Mouse (Mus musculus): ENCODE results near the gene Timm29. TPM values are rescaled to one million over a fixed set of nuclear protein-coding genes. Genes with fewer than 3 reads are reported as not detected.

The Timm29 gene
- polyA plus RNA-seq, 1 experiment from 2014 or later = 35.2 TPM

- H3K27me3 ChIP-seq (replicated peaks; ENCODE audit: control insufficient read depth, insufficient read depth, low read length) = no peaks in the 10 kb centered on the region
- no peak for DNase-seq (ENCODE audit: low spot score)
- no peak for ATAC-seq (replicated peaks; ENCODE audit: low FRiP score)
- H3K4me3 ChIP-seq (ENCODE audit: low read depth, low read length) = no peak overlapping the region
- H3K9me3 ChIP-seq (ENCODE audit: control insufficient read depth, low read length) = no peaks in the 10 kb centered on the region
- H3K4me2 ChIP-seq = no peak overlapping the region; the same call in 1 of the 2 replicates
- H3K4me1 ChIP-seq (replicated peaks; ENCODE audit: control insufficient read depth, insufficient read depth, low read length) = no peaks in the 10 kb centered on the region
- H3K27ac ChIP-seq (ENCODE audit: low read depth, low read length) = no peak overlapping the region
- WGBS = 86% methylated on average over 3 of the region's 3 CpGs
- H3K9ac ChIP-seq (ENCODE audit: low read depth, low read length) = no peak overlapping the region
- peaks cover 47% of the 10 kb centered on the region for H3K36me3 ChIP-seq (ENCODE audit: control insufficient read depth, insufficient read depth, low read length)
These were observed 40.6 kb downstream of the Timm29 start for GRCm38 (mm10) chr9:21633106-21633505.

- no peak overlapping the region for H3K4me2 ChIP-seq
- 88% methylated on average over 7 of the region's 7 CpGs for WGBS
- H3K27me3 ChIP-seq (replicated peaks; ENCODE audit: control insufficient read depth, insufficient read depth, low read length) = no peaks in the 10 kb centered on the region
- no peak for ATAC-seq (replicated peaks; ENCODE audit: low FRiP score)
- H3K4me1 ChIP-seq (replicated peaks; ENCODE audit: control insufficient read depth, insufficient read depth, low read length) = no peaks in the 10 kb centered on the region
- peaks cover 71% of the 10 kb centered on the region for H3K36me3 ChIP-seq (ENCODE audit: control insufficient read depth, insufficient read depth, low read length)
- DNase-seq (ENCODE audit: low spot score) = no peak
- no peaks in the 10 kb centered on the region for H3K9me3 ChIP-seq (ENCODE audit: control insufficient read depth, low read length)
- no peak overlapping the region for H3K9ac ChIP-seq (ENCODE audit: low read depth, low read length)
- H3K4me3 ChIP-seq (ENCODE audit: low read depth, low read length) = no peak overlapping the region
- H3K27ac ChIP-seq (ENCODE audit: low read depth, low read length) = no peak overlapping the region
These were observed 43.1 kb downstream of the Timm29 start for GRCm38 (mm10) chr9:21635639-21636038.

GRCm38 (mm10) chr9:21639031-21639430 lies 46.5 kb downstream of the Timm29 start:
- no peak overlapping the region for H3K4me2 ChIP-seq
- WGBS = 96% methylated on average over 11 of the region's 11 CpGs
- no peak overlapping the region for H3K27ac ChIP-seq (ENCODE audit: low read depth, low read length)
- peaks cover 90% of the 10 kb centered on the region for H3K36me3 ChIP-seq (ENCODE audit: control insufficient read depth, insufficient read depth, low read length)
- DNase-seq (ENCODE audit: low spot score) (no peak), ATAC-seq (replicated peaks; ENCODE audit: low FRiP score) (no peak)
- H3K4me3 ChIP-seq (ENCODE audit: low read depth, low read length) = no peak overlapping the region
- no peaks in the 10 kb centered on the region for H3K4me1 ChIP-seq (replicated peaks; ENCODE audit: control insufficient read depth, insufficient read depth, low read length)
- H3K27me3 ChIP-seq (replicated peaks; ENCODE audit: control insufficient read depth, insufficient read depth, low read length) = no peaks in the 10 kb centered on the region
- no peaks in the 10 kb centered on the region for H3K9me3 ChIP-seq (ENCODE audit: control insufficient read depth, low read length)
- no peak overlapping the region for H3K9ac ChIP-seq (ENCODE audit: low read depth, low read length)

MicroRNA genes within 50 kb of the gene (microRNA counts, 519-probe panel; counts per million panel counts)
- microRNA mmu-miR-1946b = not detected

Small RNA genes within 50 kb of the gene (microRNA-seq; reads per million reads assigned to microRNA genes)
- gene Mir1946b (ENCODE audit: borderline number of aligned reads) = not detected

Other genes with a start within 250 kb of the Timm29 start
- gene Ilf3, start 224.9 kb upstream of the Timm29 start, polyA plus RNA-seq (2014; fragmentation: Nextera tagmentation; extraction: Ambion mirVana) = 141 and 149 TPM in 2 replicates
- gene Qtrt1, start 180.9 kb upstream of the Timm29 start, polyA plus RNA-seq (2014; fragmentation: Nextera tagmentation; extraction: Ambion mirVana) = 59.2 and 60.2 TPM in 2 replicates
- 72.7 and 79.5 TPM in 2 replicates for gene Dnm2, start 167.8 kb upstream of the Timm29 start, polyA plus RNA-seq (2014; fragmentation: Nextera tagmentation; extraction: Ambion mirVana)
- gene Tmed1, start 82.5 kb upstream of the Timm29 start, polyA plus RNA-seq (2014; fragmentation: Nextera tagmentation; extraction: Ambion mirVana) = 68.6 and 70.2 TPM in 2 replicates
- gene AB124611, start 66.5 kb upstream of the Timm29 start, polyA plus RNA-seq (2014; fragmentation: Nextera tagmentation; extraction: Ambion mirVana) = 3.7 and 4.3 TPM in 2 replicates
- 54.9 TPM in 2 replicates for gene Carm1, start 45.8 kb upstream of the Timm29 start, polyA plus RNA-seq (2014; fragmentation: Nextera tagmentation; extraction: Ambion mirVana)
- gene Yipf2, start 106 bp downstream of the Timm29 start, polyA plus RNA-seq (2014; fragmentation: Nextera tagmentation; extraction: Ambion mirVana) = 15.5 and 16.5 TPM in 2 replicates
- gene Smarca4, start 23.4 kb downstream of the Timm29 start, polyA plus RNA-seq (2014; fragmentation: Nextera tagmentation; extraction: Ambion mirVana) = 86.1 and 86.6 TPM in 2 replicates
- gene Ldlr, start 130.8 kb downstream of the Timm29 start, polyA plus RNA-seq (2014; fragmentation: Nextera tagmentation; extraction: Ambion mirVana) = 18.8 and 23.9 TPM in 2 replicates
- gene Spc24, start 167.6 kb downstream of the Timm29 start, polyA plus RNA-seq (2014; fragmentation: Nextera tagmentation; extraction: Ambion mirVana) = 151 and 170 TPM in 2 replicates
- gene Kank2, start 206.0 kb downstream of the Timm29 start, polyA plus RNA-seq (2014; fragmentation: Nextera tagmentation; extraction: Ambion mirVana) = 4.7 and 6.7 TPM in 2 replicates
- 16.1 and 17.4 TPM in 2 replicates for gene Angptl8, start 242.8 kb downstream of the Timm29 start, polyA plus RNA-seq (2014; fragmentation: Nextera tagmentation; extraction: Ambion mirVana)